ENCODE assay signal across 10 mouse cellular contexts in genomic region chr12:86999283-86999820, GRCm38 (mm10). TPM values are rescaled to one million over a fixed set of nuclear protein-coding genes. Genes with fewer than 3 reads are reported as not detected.
DNase-seq lines count a peak whose midpoint lies in the region; ATAC-seq and TF ChIP-seq lines count a peak whose summit lies in the region.
"Had no signal": no experiment of that assay in that cellular context is flagged by ENCODE, and none has a peak within 500 bp of the region (broad histone marks: within the 10 kb centered on the region; RNA-seq: fewer than 3 reads in every experiment).

No protein-coding gene starts in this region.

- H3K9ac ChIP-seq in forebrain, embryonic 14.5 days (ENCODE audit: low read length): no peak overlapping the region

- no peaks in the 10 kb centered on the region for H3K9me3 ChIP-seq in forebrain, embryonic 14.5 days (replicated peaks; ENCODE audit: control insufficient read depth, low read length)
- H3K9me3 ChIP-seq: midbrain, embryonic 10.5 days had no signal

- TF ChIP-seq CTCF in layer of hippocampus, adult 2 months (conservative IDR thresholded peaks at IDR 0.05): peak; percentile 71

- no peak overlapping the region for H3K27ac ChIP-seq in layer of hippocampus, adult 2 months
- no peak overlapping the region for H3K27ac ChIP-seq in forebrain, embryonic 14.5 days (ENCODE audit: low read depth, low read length)
- H3K27ac ChIP-seq: midbrain, embryonic 10.5 days had no signal

- H3K4me2 ChIP-seq in forebrain, embryonic 14.5 days (ENCODE audit: low read length): no peak overlapping the region

- intact Hi-C loops in heart, postnatal 10 days (cut with DNase I): loop anchor here (2.0 kb wide), 1 partner anchor 25 kb away; no protein-coding TSS in a partner anchor

- no peaks in the 10 kb centered on the region; the same call in 1 of the 2 replicates for H3K4me1 ChIP-seq in forebrain, embryonic 14.5 days (ENCODE audit: control insufficient read depth, insufficient read depth, low read length)

- H3K27me3 ChIP-seq in forebrain, embryonic 14.5 days (replicated peaks; ENCODE audit: control insufficient read depth, insufficient read depth, low read length): no peaks in the 10 kb centered on the region

- H3K36me3 ChIP-seq in forebrain, embryonic 14.5 days (ENCODE audit: control insufficient read depth, insufficient read depth, low read length): no peaks in the 10 kb centered on the region
- H3K36me3 ChIP-seq: midbrain, embryonic 10.5 days had no signal

- no peak overlapping the region for H3K4me3 ChIP-seq in layer of hippocampus, adult 2 months
- H3K4me3 ChIP-seq in forebrain, embryonic 14.5 days (ENCODE audit: low read depth, low read length): no peak overlapping the region
- H3K4me3 ChIP-seq: midbrain, embryonic 10.5 days had no signal

- WGBS in forebrain, embryonic 14.5 days: 76% methylated on average over 10 of the region's 10 CpGs

- ATAC-seq in forebrain, embryonic 14.5 days: no peak

- no peak for DNase-seq in layer of hippocampus, adult 2 months (ENCODE audit: low spot score in 2 of 2)
- DNase-seq in layer of hippocampus, postnatal 36 days: no peak
- DNase-seq in ES-CJ7 (ENCODE audit: low read depth, low spot score): peak; percentile 54
- peak; percentile 66 for DNase-seq in ZHBTc4 (ENCODE audit: low read depth, low spot score)
- peak; percentile 79 to 87 for DNase-seq in heart, postnatal 10 days
- DNase-seq in adrenal gland, adult 2 months: no peak
- no peak for DNase-seq in adrenal gland, postnatal 10 days
- no peak for DNase-seq in forebrain, embryonic 14.5 days (ENCODE audit: low spot score)
- DNase-seq: kidney, adult 9 months had no signal

RNA-seq across cellular contexts. Expression of gene Zdhhc22, which starts 9.1 kb away (rescaled TPM):
- total RNA-seq in layer of hippocampus, adult 2 months (2021): 1 to 10 TPM; 8.6 to 9.0 TPM
- 10 to 100 TPM in 1 of 2 experiments, 1 to 10 TPM in 1; 6.8 to 10.6 TPM for total RNA-seq in layer of hippocampus, postnatal 36 days (2021)
- not detected for total RNA-seq in heart, postnatal 10 days (2021)
- total RNA-seq in adrenal gland, adult 2 months (2021): 1 to 10 TPM; 1.2 to 1.4 TPM
- polyA plus RNA-seq in adrenal gland, adult 2 months (2012; rRNA removed): 3.1 and 5.2 TPM in 2 replicates
- total RNA-seq in adrenal gland, postnatal 10 days (2021): under 1 TPM; 0.54 to 0.85 TPM
- polyA plus RNA-seq in forebrain, embryonic 14.5 days (2014; fragmentation: Nextera tagmentation; extraction: Ambion mirVana): 4.3 and 5.5 TPM in 2 replicates

RNA-seq across cellular contexts. Expression of gene Tmem63c, which starts 21.8 kb away (rescaled TPM):
- total RNA-seq in layer of hippocampus, adult 2 months (2021): 10 to 100 TPM; 38.1 to 39.3 TPM
- 10 to 100 TPM; 36.2 to 36.4 TPM for total RNA-seq in layer of hippocampus, postnatal 36 days (2021)
- under 1 TPM; 0.17 to 0.25 TPM for total RNA-seq in heart, postnatal 10 days (2021)
- 1 to 10 TPM; 1.3 to 2.4 TPM for total RNA-seq in adrenal gland, adult 2 months (2021)
- polyA plus RNA-seq in adrenal gland, adult 2 months (2012; rRNA removed): 1.0 and 1.8 TPM in 2 replicates
- 1 to 10 TPM in 1 of 2 experiments, under 1 TPM in 1; 0.93 to 1.2 TPM for total RNA-seq in adrenal gland, postnatal 10 days (2021)
- 5.9 and 8.9 TPM in 2 replicates for polyA plus RNA-seq in forebrain, embryonic 14.5 days (2014; fragmentation: Nextera tagmentation; extraction: Ambion mirVana)

RNA-seq across cellular contexts. Expression of gene Cipc, which starts 52.5 kb away (rescaled TPM):
- 10 to 100 TPM; 73.4 to 83.6 TPM for total RNA-seq in layer of hippocampus, adult 2 months (2021)
- total RNA-seq in layer of hippocampus, postnatal 36 days (2021): 10 to 100 TPM; 66.6 to 72.9 TPM
- 10 to 100 TPM; 36.5 to 45.1 TPM for total RNA-seq in heart, postnatal 10 days (2021)
- total RNA-seq in adrenal gland, adult 2 months (2021): 10 to 100 TPM; 17.9 to 29.3 TPM
- 38.5 and 39.8 TPM in 2 replicates for polyA plus RNA-seq in adrenal gland, adult 2 months (2012; rRNA removed)
- 10 to 100 TPM; 21.0 to 23.7 TPM for total RNA-seq in adrenal gland, postnatal 10 days (2021)
- polyA plus RNA-seq in forebrain, embryonic 14.5 days (2014; fragmentation: Nextera tagmentation; extraction: Ambion mirVana): 47.5 and 57.0 TPM in 2 replicates

Comparison
In these comparisons a context has a peak if more than half of its experiments do, and no peak if none do; other contexts are left out.
1. DNase-seq: peak in ES-CJ7 (single experiment), ZHBTc4 (single experiment) and heart, postnatal 10 days (2 of 2); none in layer of hippocampus, adult 2 months (0 of 2), layer of hippocampus, postnatal 36 days (0 of 2), adrenal gland, adult 2 months (single experiment), adrenal gland, postnatal 10 days (single experiment) and forebrain, embryonic 14.5 days (single experiment).
2. RNA of gene Tmem63c, which starts 21.8 kb away (total RNA-seq): 38.1 to 39.3 TPM in layer of hippocampus, adult 2 months and 36.2 to 36.4 TPM in layer of hippocampus, postnatal 36 days; 1.3 to 2.4 TPM in adrenal gland, adult 2 months, 0.93 to 1.2 TPM in adrenal gland, postnatal 10 days and 0.17 to 0.25 TPM in heart, postnatal 10 days; every median in the first group is over 10 times any median in the second.